Mouse (Mus musculus) gastrocnemius, postnatal 10 days (tissue): ENCODE measurements around the gene Gm17542. TPM values are rescaled to one million over a fixed set of nuclear protein-coding genes. Genes with fewer than 3 reads are reported as not detected.
A peak's percentile ranks its signal among the peaks of the same experiment; 100 is the strongest.
"Not testable (repeated sequence)": the region's sequence is repeated elsewhere in the genome, so short reads cannot be mapped to it uniquely, and the experiment has no call there.

Experiments
- DNase-seq: peaks from one replicate; pipeline ENCODE4 v3.0.0; 2021; ENCODE audit warnings: mixed read lengths
- long read RNA-seq, 2 experiments: library from polyadenylated mRNA; stranded (forward); transcript quantifications; one replicate each; pipeline ENCODE4 v2.0.0; 2021
- total RNA-seq, 2 experiments: library from RNA; stranded (reverse); gene quantifications; 2 replicates each; pipeline ENCODE4 v1.2.3; 2021

The Gm17542 gene
- not detected for total RNA-seq
- long read RNA-seq, experiment 1, result 0 reads
- long read RNA-seq, experiment 2, result 0 reads

GRCm38 (mm10) chr10:58718110-58718509 lies at the start of gene Gm17542:
Gene Gm17542 (minus strand): TSS chr10:58718210.
- not testable (repeated sequence) for DNase-seq

GRCm38 (mm10) chr10:58739779-58740178 lies 21.8 kb upstream of the Gm17542 start:
- no peak for DNase-seq

- DNase-seq, result no peak
These were observed 20.1 kb upstream of the Gm17542 start for GRCm38 (mm10) chr10:58738152-58738551.

- no peak for DNase-seq
These were observed 3.2 kb downstream of the Gm17542 start for GRCm38 (mm10) chr10:58714789-58715148.

GRCm38 (mm10) chr10:58713855-58714788 lies 3.9 kb downstream of the Gm17542 start:
- DNase-seq, result no peak

GRCm38 (mm10) chr10:58713225-58713624 lies 4.8 kb downstream of the Gm17542 start:
- DNase-seq, result no peak

- no peak for DNase-seq
These were observed 9.0 kb downstream of the Gm17542 start for GRCm38 (mm10) chr10:58709021-58709420.

- DNase-seq, result no peak
These were observed 17.4 kb downstream of the Gm17542 start for GRCm38 (mm10) chr10:58700578-58700977.

GRCm38 (mm10) chr10:58700160-58700559 lies 17.9 kb downstream of the Gm17542 start:
- no peak for DNase-seq

- no peak for DNase-seq
These were observed 19.1 kb downstream of the Gm17542 start for GRCm38 (mm10) chr10:58698955-58699354.

GRCm38 (mm10) chr10:58691051-58691450 lies 27.0 kb downstream of the Gm17542 start:
- DNase-seq, result no peak

GRCm38 (mm10) chr10:58679298-58679697 lies 38.7 kb downstream of the Gm17542 start:
- DNase-seq, result no peak

GRCm38 (mm10) chr10:58675533-58675932 lies 42.5 kb downstream of the Gm17542 start, which contains the start of gene Edar:
Gene Edar (minus strand): TSS chr10:58675654.
- DNase-seq, result peak; percentile 85

GRCm38 (mm10) chr10:58673278-58674061 lies 44.5 kb downstream of the Gm17542 start:
- peak; percentile 78 for DNase-seq

- no peak for DNase-seq
These were observed 45.3 kb downstream of the Gm17542 start for GRCm38 (mm10) chr10:58672557-58673277.

GRCm38 (mm10) chr10:58663868-58664267 lies 54.1 kb downstream of the Gm17542 start:
- DNase-seq, result peak; percentile 15

Other genes with a start within 250 kb of the Gm17542 start
- gene Ccdc138, start 220.3 kb downstream of the Gm17542 start, total RNA-seq, result 1 to 10 TPM in 1 of 2 experiments, under 1 TPM in 1; 0.99 to 1.2 TPM
- gene Edar, start 42.6 kb downstream of the Gm17542 start, total RNA-seq, result under 1 TPM; 0.40 to 0.52 TPM
- gene Sh3rf3, start 95.1 kb upstream of the Gm17542 start, total RNA-seq, result 1 to 10 TPM; 2.6 to 3.2 TPM